Mouse (Mus musculus) left cerebral cortex, adult 11 months (tissue): ENCODE measurements around the gene Polg.

Experiments used
- DNase-seq: peaks from one replicate; pipeline ENCODE4 v3.0.0; 2022; ENCODE audit warnings: low spot score

Gene Polg

GRCm38 (mm10) chr7:79465461-79466044 lies 609 bp downstream of the Polg start:
- DNase-seq: no peak

DNA sequence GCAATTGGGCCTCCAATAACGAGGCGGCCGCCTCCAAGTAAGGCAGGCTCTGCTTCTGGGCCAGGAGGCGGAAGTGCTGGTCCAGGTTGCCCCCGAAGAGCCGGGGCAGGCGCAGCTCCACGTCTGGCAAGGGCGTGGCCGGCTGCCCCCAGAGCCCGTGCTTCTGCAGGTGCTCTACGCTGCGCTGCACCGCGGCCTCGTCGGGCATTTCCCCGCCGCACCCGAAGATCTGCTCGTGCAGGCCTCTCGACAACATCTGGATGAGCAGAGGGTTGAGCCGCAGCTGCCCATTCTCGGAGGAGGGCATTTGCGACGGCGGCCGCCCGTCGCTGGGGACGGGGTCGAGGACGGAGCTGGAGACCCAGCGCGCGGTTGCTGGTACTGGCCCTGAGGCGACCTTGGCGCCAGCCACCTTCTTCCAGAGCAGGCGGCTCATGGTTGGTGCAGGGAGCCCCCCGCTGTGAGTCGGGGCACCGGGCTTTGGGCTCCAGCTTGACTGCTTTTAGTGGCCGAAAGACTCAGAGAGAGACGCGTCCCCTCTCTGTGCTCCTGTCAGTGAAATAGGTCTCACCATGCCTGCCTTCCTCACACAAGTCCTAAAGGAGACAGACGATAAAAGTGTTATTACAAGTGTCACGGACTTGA lies 1.3 kb downstream of the Polg start:
- no peak for DNase-seq

DNA sequence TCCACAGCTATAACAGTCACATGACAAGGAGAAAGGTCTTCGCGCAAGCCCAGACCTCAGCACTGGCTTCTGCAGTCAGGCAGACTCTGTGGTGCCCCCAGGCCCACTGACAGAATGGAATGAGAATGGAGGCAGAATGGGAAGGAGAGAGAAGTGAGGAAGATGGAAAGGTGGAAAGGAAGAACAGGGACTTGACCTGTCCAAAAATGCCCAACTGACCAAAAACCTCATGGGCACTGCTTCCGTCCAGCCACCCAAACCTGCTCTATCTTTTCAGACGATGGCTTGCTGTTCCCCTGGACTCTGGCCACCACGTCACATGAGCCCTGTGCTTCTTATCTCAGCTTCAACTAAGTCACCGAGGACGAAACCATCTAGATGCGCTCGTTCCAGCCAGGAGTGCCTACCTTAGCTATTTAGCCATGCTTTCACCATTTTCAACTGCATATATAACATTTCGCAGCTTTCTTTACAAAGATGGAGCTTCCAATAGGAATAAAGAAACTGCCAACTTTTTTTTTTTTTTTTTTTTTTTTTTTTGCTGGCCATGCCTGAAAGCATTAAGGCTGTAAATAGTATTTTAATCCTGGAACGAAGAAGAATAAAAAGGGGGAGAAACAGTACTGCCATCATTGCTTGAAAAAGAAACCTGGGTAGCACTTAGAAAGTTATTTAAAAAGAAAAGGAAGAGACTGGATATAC lies 2.6 kb downstream of the Polg start:
- DNase-seq: no peak

DNA sequence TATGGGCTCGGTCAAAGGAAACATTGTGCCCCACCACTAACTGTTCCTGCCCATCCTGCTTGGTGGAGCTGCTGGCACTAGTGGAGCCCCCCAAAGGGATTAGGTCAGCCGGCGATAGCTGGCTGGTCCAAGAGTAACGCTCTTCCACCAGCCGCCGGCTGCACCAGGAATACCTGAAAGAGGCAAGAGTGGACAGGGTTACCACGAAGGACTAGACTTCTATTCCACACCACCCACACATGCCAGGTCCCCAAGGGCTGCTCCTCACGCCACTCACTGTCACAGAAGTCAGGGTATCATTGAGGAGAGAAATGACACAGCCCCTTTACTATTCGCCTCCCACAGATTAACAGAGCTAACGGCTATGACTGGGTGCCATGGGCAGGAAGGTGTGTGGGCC lies 4.4 kb downstream of the Polg start:
- no peak for DNase-seq

- DNase-seq: no peak
Observed at GRCm38 (mm10) chr7:79447486-79447885, 18.7 kb downstream of the Polg start.

GRCm38 (mm10) chr7:79447048-79447447 lies 19.1 kb downstream of the Polg start:
- no peak for DNase-seq

- DNase-seq: no peak
Observed at GRCm38 (mm10) chr7:79440035-79440434, 26.1 kb downstream of the Polg start.

DNA sequence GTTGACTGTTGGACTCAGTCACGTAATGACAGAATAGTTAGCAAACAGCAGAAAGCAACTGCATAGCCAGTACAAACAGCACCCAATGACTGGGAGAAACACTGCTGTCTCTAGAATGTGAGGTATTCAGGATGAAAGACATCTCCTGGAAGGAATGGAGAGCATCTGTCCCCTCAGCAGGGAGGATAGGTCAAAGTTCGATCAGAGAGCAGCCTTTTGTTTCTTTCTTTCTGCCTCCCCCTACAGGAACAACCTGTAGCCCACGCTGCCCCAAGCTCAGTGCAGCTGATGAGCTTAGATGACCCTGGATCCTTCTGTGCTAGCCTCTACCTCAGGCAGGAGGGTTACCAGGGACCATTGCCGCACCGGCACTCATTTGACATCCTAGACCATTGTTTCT lies 37.9 kb downstream of the Polg start:
- DNase-seq: no peak

GRCm38 (mm10) chr7:79425804-79426203 lies 40.4 kb downstream of the Polg start:
- no peak for DNase-seq

DNA sequence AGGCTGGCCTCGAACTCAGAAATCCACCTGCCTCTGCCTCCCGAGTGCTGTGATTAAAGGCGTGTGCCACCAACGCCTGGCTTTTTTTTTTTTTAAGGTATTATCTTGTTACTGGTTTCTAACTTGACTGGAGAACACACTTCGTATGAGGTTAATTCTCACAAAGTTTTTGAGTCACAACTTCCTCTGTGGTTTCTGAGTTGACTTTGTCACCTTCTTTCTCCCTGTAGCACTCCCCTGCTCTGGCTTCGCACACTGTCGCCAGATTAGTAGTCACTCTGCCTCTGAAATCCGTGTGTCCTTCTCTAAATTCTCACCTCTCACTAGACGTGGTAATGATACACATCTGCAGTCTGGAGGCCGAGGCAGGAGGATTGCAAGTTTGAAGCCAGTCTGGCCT lies 43.3 kb downstream of the Polg start:
- no peak for DNase-seq

DNA sequence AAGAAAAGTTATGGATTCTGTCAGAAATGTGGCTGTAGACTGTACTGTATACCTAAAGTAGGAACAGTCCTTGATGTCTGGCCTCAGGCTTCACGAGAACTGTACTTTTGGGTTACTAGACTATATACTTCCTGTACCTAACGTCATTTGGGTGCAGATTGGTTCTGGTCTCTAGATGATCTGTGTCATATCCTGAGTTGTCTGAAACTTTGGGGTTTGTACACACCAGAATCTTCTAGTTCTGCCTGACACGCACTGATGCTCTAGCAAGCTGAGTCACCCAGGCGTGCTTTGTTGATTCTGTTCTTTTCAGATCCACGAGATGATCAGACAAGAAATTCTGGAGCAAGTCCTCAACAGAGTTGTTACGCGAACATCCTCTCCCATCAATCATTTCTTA lies 46.2 kb downstream of the Polg start:
- no peak for DNase-seq

DNA sequence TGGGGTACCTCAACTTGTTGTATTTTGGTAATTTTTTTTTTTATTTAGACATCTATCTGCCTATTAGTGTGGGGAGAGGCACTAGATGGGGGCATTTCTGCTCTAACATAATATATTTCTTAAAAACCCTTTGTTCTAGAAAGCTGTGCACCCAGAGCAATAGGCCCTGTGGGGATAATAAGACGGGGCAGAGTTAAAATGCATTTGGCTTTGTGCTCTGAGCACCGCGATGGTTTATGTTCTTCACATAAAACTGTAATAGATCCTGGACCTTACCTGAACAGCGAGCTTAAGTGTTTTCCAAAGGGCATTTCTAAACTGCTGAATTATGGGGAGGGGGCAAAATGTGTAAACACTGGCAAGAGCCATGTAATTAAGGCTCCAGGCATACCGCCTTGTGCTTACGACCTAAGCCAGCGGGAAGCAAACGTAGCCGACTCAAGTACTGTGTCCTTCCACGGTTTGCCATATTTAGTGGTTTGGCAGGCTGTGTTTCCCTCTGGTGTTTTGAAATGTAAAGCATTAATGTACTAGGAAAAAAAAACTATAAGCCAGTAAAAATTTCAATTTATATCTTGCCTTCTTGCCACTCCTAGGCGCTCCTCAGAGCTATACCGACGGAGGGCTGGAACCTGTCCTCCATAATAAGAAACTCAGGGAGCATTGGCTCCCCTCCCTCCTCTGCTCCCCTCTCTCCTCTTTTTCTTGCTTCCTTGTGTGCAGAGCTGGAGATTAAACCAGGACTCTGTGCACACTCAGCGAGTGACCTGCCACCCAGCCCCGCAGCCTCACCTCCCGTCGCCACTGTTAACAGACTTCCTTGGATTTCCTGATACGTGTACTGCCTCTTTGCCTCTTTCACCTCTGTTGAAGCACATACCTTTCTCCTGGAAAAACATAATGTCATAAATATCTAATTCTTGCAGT lies 51.5 kb downstream of the Polg start:
- no peak for DNase-seq

GRCm38 (mm10) chr7:79400296-79400695 lies 65.9 kb downstream of the Polg start:
- DNase-seq: no peak

DNA sequence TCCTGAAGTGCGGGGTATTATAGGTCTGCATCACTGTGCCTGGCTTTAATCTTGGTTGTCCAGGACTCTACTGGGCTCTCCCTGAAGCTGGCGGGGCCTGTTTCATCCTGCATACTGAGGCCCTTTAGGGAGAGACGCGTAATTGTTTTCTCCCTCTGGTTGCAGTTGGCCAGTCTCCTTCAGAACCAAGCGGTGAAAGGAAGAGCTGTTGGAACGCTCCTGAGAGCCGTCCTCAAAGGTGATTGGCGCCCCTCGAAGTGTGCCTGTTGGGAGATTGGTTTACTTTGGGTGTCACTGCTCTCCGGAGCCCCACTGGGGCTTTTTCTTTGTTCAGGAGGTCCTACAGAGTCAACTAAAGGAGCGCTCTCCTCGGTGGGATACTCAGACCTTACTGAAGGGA lies 67.2 kb downstream of the Polg start:
- no peak for DNase-seq

DNA sequence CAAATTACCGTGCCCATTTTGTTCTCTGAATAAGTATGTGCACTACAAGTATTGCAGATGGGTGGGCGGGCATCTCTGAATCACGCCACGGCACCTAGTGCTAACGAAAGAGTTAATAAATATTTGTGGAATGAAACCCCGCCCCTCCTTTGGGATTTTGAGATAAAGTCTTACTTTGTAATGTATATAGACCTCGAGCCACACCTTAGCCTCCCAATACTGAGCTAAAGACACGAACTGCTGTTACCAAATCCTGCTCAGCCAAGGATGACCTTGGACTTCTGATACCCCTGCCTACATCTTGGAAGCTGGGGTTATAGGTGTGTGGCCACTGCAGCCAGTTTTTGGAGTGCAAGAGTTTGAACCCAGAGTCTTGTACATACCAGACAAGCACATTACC lies 67.7 kb downstream of the Polg start:
- DNase-seq: no peak

DNA sequence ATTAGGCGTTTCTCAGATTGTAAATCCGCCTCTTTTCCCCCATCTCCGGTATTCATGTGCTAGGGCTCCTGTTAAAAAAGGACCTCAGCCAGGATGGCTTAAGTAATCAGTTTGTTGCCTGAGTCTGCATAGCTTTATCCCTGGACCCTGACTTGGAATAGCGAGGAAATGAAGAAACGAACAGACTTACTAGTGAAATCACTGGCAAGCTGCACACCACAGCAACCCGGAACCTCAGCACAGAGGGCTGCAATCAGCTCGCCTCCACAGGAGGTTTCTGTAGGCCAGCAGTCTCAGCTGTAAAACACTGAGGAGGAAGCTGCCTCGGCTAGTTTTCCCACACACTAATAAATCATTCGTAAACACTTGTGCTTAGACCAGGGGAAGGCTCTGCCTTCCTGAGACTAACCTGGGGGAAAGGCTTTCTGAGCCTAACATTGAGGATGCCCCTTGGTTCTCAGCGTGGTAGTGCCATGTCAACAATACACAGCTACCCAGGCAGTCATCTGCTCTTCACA lies 68.7 kb downstream of the Polg start:
- DNase-seq: no peak
